Mouse (Mus musculus): ENCODE data around the gene Aldh4a1. TPM values are rescaled to one million over a fixed set of nuclear protein-coding genes. Genes with fewer than 3 reads are reported as not detected.

Aldh4a1 gene
- total RNA-seq, 2 experiments from 2014 or later, result 19.0 to 20.1 TPM

GRCm38 (mm10) chr4:139624116-139624489 lies 1.4 kb downstream of the Aldh4a1 start:
- no peak for DNase-seq

GRCm38 (mm10) chr4:139624706-139625105 lies 2.0 kb downstream of the Aldh4a1 start:
- DNase-seq, result peak in 1 of 2 experiments; percentile 47

- DNase-seq, result no peak
Observed at GRCm38 (mm10) chr4:139627361-139627760, 4.7 kb downstream of the Aldh4a1 start.

GRCm38 (mm10) chr4:139630171-139630570 lies 7.5 kb downstream of the Aldh4a1 start:
- no peak for DNase-seq

- DNase-seq, result no peak
Observed at GRCm38 (mm10) chr4:139631141-139631540, 8.5 kb downstream of the Aldh4a1 start.

- no peak for DNase-seq
Observed at GRCm38 (mm10) chr4:139631569-139632253, 9.0 kb downstream of the Aldh4a1 start.

GRCm38 (mm10) chr4:139632254-139632580 lies 9.6 kb downstream of the Aldh4a1 start:
- no peak for DNase-seq

GRCm38 (mm10) chr4:139636373-139636772 lies 13.7 kb downstream of the Aldh4a1 start:
- peak; percentile 56 to 70 for DNase-seq

GRCm38 (mm10) chr4:139637847-139638246 lies 15.2 kb downstream of the Aldh4a1 start:
- DNase-seq, result no peak

GRCm38 (mm10) chr4:139638356-139638755 lies 15.7 kb downstream of the Aldh4a1 start:
- no peak for DNase-seq

- no peak for DNase-seq
Observed at GRCm38 (mm10) chr4:139639801-139640200, 17.1 kb downstream of the Aldh4a1 start.

GRCm38 (mm10) chr4:139640333-139640732 lies 17.7 kb downstream of the Aldh4a1 start:
- no peak for DNase-seq

- no peak for DNase-seq
Observed at GRCm38 (mm10) chr4:139640775-139641174, 18.1 kb downstream of the Aldh4a1 start.

GRCm38 (mm10) chr4:139641829-139642425 lies 19.3 kb downstream of the Aldh4a1 start:
- DNase-seq, result no peak

GRCm38 (mm10) chr4:139643972-139644371 lies 21.3 kb downstream of the Aldh4a1 start:
- DNase-seq, result peak; percentile 77 to 78

GRCm38 (mm10) chr4:139646916-139647315 lies 24.2 kb downstream of the Aldh4a1 start:
- no peak for DNase-seq

GRCm38 (mm10) chr4:139650086-139650743 lies 27.5 kb downstream of the Aldh4a1 start:
- no peak for DNase-seq

GRCm38 (mm10) chr4:139650907-139651306 lies 28.2 kb downstream of the Aldh4a1 start:
- no peak for DNase-seq

- DNase-seq, result no peak
Observed at GRCm38 (mm10) chr4:139653238-139653637, 30.6 kb downstream of the Aldh4a1 start, which contains the start of gene Tas1r2. Tas1r2 (plus strand) TSS chr4:139653538.

GRCm38 (mm10) chr4:139661897-139662296 lies 39.2 kb downstream of the Aldh4a1 start:
- DNase-seq, result no peak

- DNase-seq, result no peak
Observed at GRCm38 (mm10) chr4:139667632-139668031, 45.0 kb downstream of the Aldh4a1 start.

GRCm38 (mm10) chr4:139669847-139670246 lies 47.2 kb downstream of the Aldh4a1 start:
- peak; percentile 21 to 38 for DNase-seq

GRCm38 (mm10) chr4:139675696-139676095 lies 53.0 kb downstream of the Aldh4a1 start:
- no peak for DNase-seq
